Mouse (Mus musculus): ENCODE data around the gene Commd1. TPM values are rescaled to one million over a fixed set of nuclear protein-coding genes. Genes with fewer than 3 reads are reported as not detected.

Gene Commd1
- polyA plus RNA-seq, 2 experiments, result 89.7 to 372 TPM

- Histone ChIP-seq H3K4me1 (ENCODE audit: control insufficient read depth, insufficient read depth, low read length) (no peaks in the 10 kb centered on the region), H3K9ac (ENCODE audit: low read depth, low read length, severe bottlenecking) (no peak overlapping the region), H3K4me3 (replicated peaks; ENCODE audit: low read length) (no peak overlapping the region), H3K36me3 (ENCODE audit: control insufficient read depth, insufficient read depth, low read length) (no peaks in the 10 kb centered on the region), H3K27ac (replicated peaks; ENCODE audit: low read depth, low read length) (no peak overlapping the region), H3K9me3 (ENCODE audit: control insufficient read depth, low read length) (no peaks in the 10 kb centered on the region), H3K4me2 (replicated peaks; ENCODE audit: low read depth, low read length, severe bottlenecking) (no peak overlapping the region), H3K27me3 (ENCODE audit: control insufficient read depth, insufficient read depth, low read length) (no peaks in the 10 kb centered on the region)
- DNase-seq (ENCODE audit: low spot score) (no peak), ATAC-seq (ENCODE audit: low FRiP score, low read depth) (no peak)
- no peak for TF ChIP-seq POLR2A (IDR thresholded peaks at IDR 0.05; ENCODE audit: borderline replicate concordance, extremely low read depth, insufficient read depth, insufficient read length)
- 94% methylated on average over 14 of the region's 14 CpGs for WGBS
Measured at GRCm38 (mm10) chr11:23020841-23021240, 38.7 kb upstream of the Commd1 start.

GRCm38 (mm10) chr11:23020116-23020770 is 38.1 kb upstream of the Commd1 start:
- DNase-seq (ENCODE audit: low spot score), result no peak
- Histone ChIP-seq H3K36me3 (ENCODE audit: control insufficient read depth, insufficient read depth, low read length) (no peaks in the 10 kb centered on the region), H3K27me3 (ENCODE audit: control insufficient read depth, insufficient read depth, low read length) (no peaks in the 10 kb centered on the region), H3K4me2 (replicated peaks; ENCODE audit: low read depth, low read length, severe bottlenecking) (no peak overlapping the region), H3K9ac (ENCODE audit: low read depth, low read length, severe bottlenecking) (no peak overlapping the region; the same call in 1 of the 2 replicates), H3K4me3 (replicated peaks; ENCODE audit: low read length) (no peak overlapping the region), H3K9me3 (ENCODE audit: control insufficient read depth, low read length) (no peaks in the 10 kb centered on the region), H3K4me1 (ENCODE audit: control insufficient read depth, insufficient read depth, low read length) (no peaks in the 10 kb centered on the region), H3K27ac (replicated peaks; ENCODE audit: low read depth, low read length) (no peak overlapping the region)
- ATAC-seq (ENCODE audit: low FRiP score, low read depth), result no peak
- WGBS, result 58% methylated on average over 24 of the region's 24 CpGs
- no peak for TF ChIP-seq POLR2A (IDR thresholded peaks at IDR 0.05; ENCODE audit: borderline replicate concordance, extremely low read depth, insufficient read depth, insufficient read length)

GRCm38 (mm10) chr11:23017943-23018342 is 35.8 kb upstream of the Commd1 start:
- DNase-seq (ENCODE audit: low spot score) (no peak), ATAC-seq (ENCODE audit: low FRiP score, low read depth) (no peak)
- Histone ChIP-seq H3K9me3 (ENCODE audit: control insufficient read depth, low read length) (no peaks in the 10 kb centered on the region), H3K4me1 (ENCODE audit: control insufficient read depth, insufficient read depth, low read length) (no peaks in the 10 kb centered on the region), H3K4me2 (replicated peaks; ENCODE audit: low read depth, low read length, severe bottlenecking) (no peak overlapping the region), H3K4me3 (replicated peaks; ENCODE audit: low read length) (no peak overlapping the region), H3K9ac (ENCODE audit: low read depth, low read length, severe bottlenecking) (no peak overlapping the region), H3K36me3 (ENCODE audit: control insufficient read depth, insufficient read depth, low read length) (no peaks in the 10 kb centered on the region), H3K27ac (replicated peaks; ENCODE audit: low read depth, low read length) (no peak overlapping the region), H3K27me3 (ENCODE audit: control insufficient read depth, insufficient read depth, low read length) (no peaks in the 10 kb centered on the region)
- no peak for TF ChIP-seq POLR2A (IDR thresholded peaks at IDR 0.05; ENCODE audit: borderline replicate concordance, extremely low read depth, insufficient read depth, insufficient read length)
- WGBS, result 88% methylated on average over 4 of the region's 4 CpGs

GRCm38 (mm10) chr11:23014996-23015395 is 32.8 kb upstream of the Commd1 start:
- Histone ChIP-seq H3K36me3 (ENCODE audit: control insufficient read depth, insufficient read depth, low read length) (no peaks in the 10 kb centered on the region), H3K4me2 (replicated peaks; ENCODE audit: low read depth, low read length, severe bottlenecking) (no peak overlapping the region), H3K27ac (replicated peaks; ENCODE audit: low read depth, low read length) (no peak overlapping the region), H3K27me3 (ENCODE audit: control insufficient read depth, insufficient read depth, low read length) (no peaks in the 10 kb centered on the region), H3K4me3 (replicated peaks; ENCODE audit: low read length) (no peak overlapping the region), H3K9ac (ENCODE audit: low read depth, low read length, severe bottlenecking) (no peak overlapping the region), H3K4me1 (ENCODE audit: control insufficient read depth, insufficient read depth, low read length) (no peaks in the 10 kb centered on the region), H3K9me3 (ENCODE audit: control insufficient read depth, low read length) (no peaks in the 10 kb centered on the region)
- WGBS, result 72% methylated on average over 6 of the region's 6 CpGs
- no peak for TF ChIP-seq POLR2A (IDR thresholded peaks at IDR 0.05; ENCODE audit: borderline replicate concordance, extremely low read depth, insufficient read depth, insufficient read length)
- DNase-seq (ENCODE audit: low spot score), result no peak
- ATAC-seq (ENCODE audit: low FRiP score, low read depth), result no peak

GRCm38 (mm10) chr11:23013580-23014294 is 31.6 kb upstream of the Commd1 start:
- Histone ChIP-seq H3K9ac (ENCODE audit: low read depth, low read length, severe bottlenecking) (no peak overlapping the region), H3K27ac (replicated peaks; ENCODE audit: low read depth, low read length) (no peak overlapping the region), H3K4me2 (replicated peaks; ENCODE audit: low read depth, low read length, severe bottlenecking) (no peak overlapping the region), H3K36me3 (ENCODE audit: control insufficient read depth, insufficient read depth, low read length) (no peaks in the 10 kb centered on the region), H3K27me3 (ENCODE audit: control insufficient read depth, insufficient read depth, low read length) (no peaks in the 10 kb centered on the region), H3K4me3 (replicated peaks; ENCODE audit: low read length) (no peak overlapping the region), H3K4me1 (ENCODE audit: control insufficient read depth, insufficient read depth, low read length) (0 out of 2 replicates have a peak, but pooled peaks cover 3% of the 10 kb centered on the region), H3K9me3 (ENCODE audit: control insufficient read depth, low read length) (no peaks in the 10 kb centered on the region)
- TF ChIP-seq POLR2A (IDR thresholded peaks at IDR 0.05; ENCODE audit: borderline replicate concordance, extremely low read depth, insufficient read depth, insufficient read length), result no peak
- WGBS, result 84% methylated on average over 4 of the region's 4 CpGs
- ATAC-seq (ENCODE audit: low FRiP score, low read depth), result no peak
- no peak for DNase-seq (ENCODE audit: low spot score)

All from limb, embryonic 14.5 days (tissue).